Mouse (Mus musculus) adrenal gland, adult 2 months (tissue): Measurements from ENCODE around the gene Hexim2. TPM values are rescaled to one million over a fixed set of nuclear protein-coding genes. Genes with fewer than 3 reads are reported as not detected.
A peak's percentile ranks its signal among the peaks of the same experiment; 100 is the strongest.

Source experiments
- DNase-seq: peaks from one replicate; pipeline ENCODE4 v3.0.0; 2021
- polyA plus RNA-seq: library from polyadenylated mRNA; depleted of rRNA; stranded (reverse); fragments of >200 nt; gene quantifications from 2 replicates; pipeline ENCODE4 v1.2.3, GENCODE M21; 2012
- total RNA-seq, 2 experiments: library from RNA; stranded (reverse); gene quantifications; 2 replicates each; pipeline ENCODE4 v1.2.3; 2021

Hexim2 gene
- total and polyA plus RNA-seq, 3 experiments: 2.8 to 7.0 (median 3.3) TPM

- DNase-seq: peak; percentile 63
These were observed 9.1 kb downstream of the Hexim2 start for GRCm38 (mm10) chr11:103141101-103141943.

GRCm38 (mm10) chr11:103141944-103142255 lies 9.7 kb downstream of the Hexim2 start:
- DNase-seq: peak; percentile 64

- peak; percentile 82 for DNase-seq
These were observed 10.4 kb downstream of the Hexim2 start for GRCm38 (mm10) chr11:103142441-103143182.

- peak; percentile 65 for DNase-seq
These were observed 12.4 kb downstream of the Hexim2 start for GRCm38 (mm10) chr11:103144309-103145285.

- no peak for DNase-seq
These were observed 14.2 kb downstream of the Hexim2 start for GRCm38 (mm10) chr11:103146386-103146785.

GRCm38 (mm10) chr11:103147766-103148165 lies 15.5 kb downstream of the Hexim2 start:
- no peak for DNase-seq

GRCm38 (mm10) chr11:103149771-103150170 lies 17.5 kb downstream of the Hexim2 start:
- DNase-seq: peak; percentile 74

GRCm38 (mm10) chr11:103158621-103159478 lies 26.6 kb downstream of the Hexim2 start:
- peak; percentile 98 for DNase-seq

- peak; percentile 46 for DNase-seq
These were observed 28.5 kb downstream of the Hexim2 start for GRCm38 (mm10) chr11:103160738-103161137.

GRCm38 (mm10) chr11:103161449-103161848 lies 29.2 kb downstream of the Hexim2 start:
- no peak for DNase-seq

- no peak for DNase-seq
These were observed 29.9 kb downstream of the Hexim2 start for GRCm38 (mm10) chr11:103162132-103162531.

GRCm38 (mm10) chr11:103164391-103164790 lies 32.2 kb downstream of the Hexim2 start:
- peak; percentile 67 for DNase-seq

- DNase-seq: peak; percentile 84
These were observed 36.6 kb downstream of the Hexim2 start for GRCm38 (mm10) chr11:103168690-103169390.

- no peak for DNase-seq
These were observed 37.4 kb downstream of the Hexim2 start for GRCm38 (mm10) chr11:103169664-103170063.

GRCm38 (mm10) chr11:103170111-103170493 lies 37.9 kb downstream of the Hexim2 start:
- DNase-seq: no peak

- peak; percentile 69 for DNase-seq
These were observed 38.5 kb downstream of the Hexim2 start, which contains the start of gene Fmnl1 for GRCm38 (mm10) chr11:103170494-103171285. Gene Fmnl1, plus strand, starts transcription at chr11:103171107.

GRCm38 (mm10) chr11:103171286-103171620 lies 39.0 kb downstream of the Hexim2 start:
- no peak for DNase-seq

GRCm38 (mm10) chr11:103171703-103172391 lies 39.6 kb downstream of the Hexim2 start:
- no peak for DNase-seq
